Mouse (Mus musculus) left cerebral cortex, postnatal 4 days (tissue): ENCODE results near the gene Gm6526. TPM values are rescaled to one million over a fixed set of nuclear protein-coding genes. Genes with fewer than 3 reads are reported as not detected.
"Not testable (repeated sequence)": the region's sequence is repeated elsewhere in the genome, so short reads cannot be mapped to it uniquely, and the experiment has no call there.

Source experiments
- DNase-seq: peaks from one replicate; pipeline ENCODE4 v3.0.0-alpha.2; 2022
- intact Hi-C: fragments of 180-260 bp; cut with DNase I; formaldehyde crosslinking; loops from one replicate; pipeline ENCODE4 v1.15.1; 2025
- total RNA-seq, 2 experiments: library from RNA; stranded (reverse); gene quantifications; 2 replicates each; pipeline ENCODE4 v1.2.3; 2021

Gm6526 gene
- not detected for total RNA-seq

GRCm38 (mm10) chr14:43747566-43747965 is at the start of gene Gm6526:
TSS of gene Gm6526 (plus strand) at chr14:43747866.
- DNase-seq, intact Hi-C loops: not testable (repeated sequence)

DNA sequence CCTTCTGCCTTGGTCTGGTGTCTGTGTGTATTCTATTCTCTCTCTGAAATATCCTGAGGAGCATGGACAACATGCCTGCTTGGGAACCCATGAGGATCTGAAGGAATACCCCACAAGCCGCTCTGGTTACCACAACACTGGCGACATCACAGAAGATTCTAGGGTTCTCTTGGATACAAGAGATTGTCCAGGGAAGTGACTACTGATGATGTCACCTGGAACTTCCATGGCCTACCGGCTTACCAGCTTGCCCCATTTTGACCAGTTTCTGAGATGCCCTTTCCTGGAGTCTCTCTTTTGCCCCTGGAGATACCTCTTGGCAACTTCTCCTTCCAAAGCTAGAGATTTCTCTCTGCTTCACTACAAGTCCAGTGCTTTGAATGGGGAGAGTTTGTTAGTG is 20.3 kb upstream of the Gm6526 start, which contains the start of gene Gm16506:
Gene Gm16506 (minus strand): TSS at position 101 of the 400 bp plus-strand sequence.
- DNase-seq, intact Hi-C loops: not testable (repeated sequence)

- intact Hi-C loops, DNase-seq: not testable (repeated sequence)
These were observed 37.0 kb downstream of the Gm6526 start, which contains the start of gene Gm8180 for GRCm38 (mm10) chr14:43784645-43785044. TSS of gene Gm8180 (minus strand) at chr14:43784745.

DNA sequence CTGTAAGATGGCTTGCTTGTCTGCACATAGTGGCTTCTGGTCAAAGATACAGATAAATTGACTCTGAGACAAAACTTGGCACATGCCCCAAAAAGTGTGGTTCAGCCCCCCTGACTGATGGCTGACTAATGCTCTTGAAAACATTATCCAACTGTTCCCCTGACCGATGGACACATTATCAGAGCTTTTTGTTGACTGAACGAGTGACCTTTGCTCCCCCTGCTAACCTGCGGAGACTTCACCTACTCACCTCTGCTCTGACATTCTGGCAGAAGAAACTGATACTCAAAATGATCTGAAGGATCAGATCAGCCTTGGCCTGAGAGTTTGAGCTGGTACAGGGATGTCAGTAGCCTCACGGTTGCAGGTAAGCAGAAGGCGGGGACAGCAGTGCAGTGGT is 46.1 kb downstream of the Gm6526 start:
- intact Hi-C loops = not testable (repeated sequence)

DNA sequence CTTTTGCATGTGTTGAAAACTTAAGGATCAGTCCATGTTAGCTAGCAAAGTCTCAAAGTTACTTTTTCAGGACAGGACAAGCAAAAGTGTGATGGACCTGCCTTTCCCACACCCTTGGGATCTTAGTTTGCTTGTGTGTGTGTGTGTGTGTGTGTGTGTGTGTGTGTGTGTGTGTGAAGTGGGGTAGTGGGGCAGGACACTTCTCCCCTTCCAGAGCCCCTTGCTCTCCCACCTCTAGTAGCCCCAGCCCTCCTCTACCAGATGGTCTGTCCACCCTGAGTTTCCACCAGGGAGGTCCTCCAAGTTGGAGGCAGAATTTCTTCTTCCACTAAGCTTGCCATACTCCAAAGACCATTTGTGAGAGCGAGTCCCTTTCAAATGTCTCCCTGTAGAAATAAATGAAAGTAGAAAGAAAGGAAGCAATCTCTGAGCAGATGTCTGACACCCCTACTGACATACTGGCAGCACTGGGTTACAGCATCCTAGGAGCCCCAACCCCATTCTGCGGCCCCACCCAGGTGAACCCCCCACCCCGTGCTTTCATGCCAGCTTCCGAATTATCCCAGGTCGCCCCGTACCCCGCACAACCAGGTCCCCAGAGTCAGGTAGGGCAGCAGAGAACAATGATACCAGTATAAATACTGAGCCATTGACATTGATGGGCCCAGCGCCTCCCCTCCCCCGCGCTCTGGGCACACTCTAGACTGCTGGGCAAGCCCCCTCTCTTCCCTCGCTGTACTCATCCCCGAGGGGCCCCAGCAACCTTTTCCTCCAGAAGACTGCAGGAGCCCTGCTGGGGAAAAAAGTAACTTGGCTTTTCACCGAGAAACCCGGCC is 48.6 kb downstream of the Gm6526 start:
- intact Hi-C loops = no loop called here
- DNase-seq = no peak

More for the DNA sequence above, 46.1 kb downstream of the Gm6526 start:
- not testable (repeated sequence) for DNase-seq

DNA sequence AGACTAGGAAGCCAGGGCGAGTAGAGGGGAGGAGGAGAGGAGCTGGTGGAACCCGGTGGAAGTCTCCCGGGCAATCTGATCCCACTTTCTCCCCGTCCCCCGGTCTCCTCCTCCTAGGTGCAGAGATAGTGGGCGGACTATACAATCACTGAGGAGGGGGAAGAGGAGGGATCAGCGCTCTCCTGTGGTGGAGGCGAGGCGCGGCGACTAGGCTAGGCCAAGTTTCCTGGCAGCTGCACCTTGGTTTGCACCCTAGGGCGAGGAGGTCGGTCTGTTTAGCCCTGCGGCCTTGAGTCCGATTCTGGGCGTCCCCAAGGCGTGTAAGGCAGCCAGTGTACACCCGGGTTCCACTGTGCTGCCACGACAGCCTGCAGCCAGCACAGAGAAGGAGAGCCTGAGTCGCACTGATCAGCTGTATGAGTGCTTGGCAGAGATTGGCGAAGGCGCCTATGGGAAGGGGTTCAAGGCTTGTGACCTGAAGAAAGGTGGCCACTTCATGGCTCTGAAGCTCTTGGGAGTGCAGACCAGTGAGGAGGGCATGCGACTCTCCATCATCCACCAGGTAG is 49.3 kb downstream of the Gm6526 start:
- DNase-seq, intact Hi-C loops: not testable (repeated sequence)

GRCm38 (mm10) chr14:43804435-43804834 is 56.8 kb downstream of the Gm6526 start:
- intact Hi-C loops, DNase-seq: not testable (repeated sequence)

Other genes starting within 250 kb of the Gm6526 start
- under 1 TPM; 0.34 to 0.74 TPM for gene Gm5799, start 204.3 kb upstream of the Gm6526 start, total RNA-seq
- gene Gm17654, start 168.7 kb upstream of the Gm6526 start, total RNA-seq = not detected
- not detected for gene Gm10375, start 139.9 kb upstream of the Gm6526 start, total RNA-seq
- gene Gm8165, start 70.7 kb upstream of the Gm6526 start, total RNA-seq = not detected
- 1 to 10 TPM; 2.7 to 2.8 TPM for gene Gm7324, start 50.0 kb upstream of the Gm6526 start, total RNA-seq
- gene Gm16506, start 20.4 kb upstream of the Gm6526 start, total RNA-seq = not detected
- not detected for gene Gm8180, start 36.9 kb downstream of the Gm6526 start, total RNA-seq
- gene Ear1, start 127.7 kb downstream of the Gm6526 start, total RNA-seq = not detected
- gene Ear10, start 175.7 kb downstream of the Gm6526 start, total RNA-seq = not detected
- under 1 TPM; 0.77 to 0.78 TPM for gene Gm8113, start 177.5 kb downstream of the Gm6526 start, total RNA-seq
- gene Ang5, start 209.2 kb downstream of the Gm6526 start, total RNA-seq = not detected